Mouse (Mus musculus): Measurements from ENCODE around the gene Agbl2. TPM values are rescaled to one million over a fixed set of nuclear protein-coding genes. Genes with fewer than 3 reads are reported as not detected.

The Agbl2 gene
- polyA plus RNA-seq, 1 experiment from 2014 or later = 0.89 TPM

- no peaks in the 10 kb centered on the region for H3K4me1 ChIP-seq (ENCODE audit: control insufficient read depth, insufficient read depth, low read length)
- H3K4me3 ChIP-seq (ENCODE audit: low read depth, low read length) = no peak overlapping the region
- no peak overlapping the region for H3K4me2 ChIP-seq (ENCODE audit: low read length)
- H3K9ac ChIP-seq (ENCODE audit: low read length) = no peak overlapping the region
- WGBS = 94% methylated on average over 2 of the region's 2 CpGs
- H3K36me3 ChIP-seq (ENCODE audit: control insufficient read depth, insufficient read depth, low read length) = no peaks in the 10 kb centered on the region
- ATAC-seq (no peak), DNase-seq (ENCODE audit: low spot score) (no peak)
- H3K27me3 ChIP-seq (replicated peaks; ENCODE audit: control insufficient read depth, insufficient read depth, low read length) = no peaks in the 10 kb centered on the region
- no peaks in the 10 kb centered on the region for H3K9me3 ChIP-seq (replicated peaks; ENCODE audit: control insufficient read depth, low read length)
- no peak overlapping the region for H3K27ac ChIP-seq (ENCODE audit: low read depth, low read length)
Observed at GRCm38 (mm10) chr2:90788126-90788525, 5.6 kb downstream of the Agbl2 start.

- 83% methylated on average over 6 of the region's 6 CpGs for WGBS
- H3K4me1 ChIP-seq (ENCODE audit: control insufficient read depth, insufficient read depth, low read length) = no peaks in the 10 kb centered on the region
- no peak for ATAC-seq
Observed at GRCm38 (mm10) chr2:90808241-90809126, 26.0 kb downstream of the Agbl2 start.

GRCm38 (mm10) chr2:90810751-90811150 lies 28.2 kb downstream of the Agbl2 start:
- H3K27ac ChIP-seq (ENCODE audit: low read depth, low read length) = no peak overlapping the region
- ATAC-seq (no peak), DNase-seq (ENCODE audit: low spot score) (no peak)
- H3K4me1 ChIP-seq (ENCODE audit: control insufficient read depth, insufficient read depth, low read length) = no peaks in the 10 kb centered on the region
- H3K36me3 ChIP-seq (ENCODE audit: control insufficient read depth, insufficient read depth, low read length) = no peaks in the 10 kb centered on the region
- no peak overlapping the region for H3K4me3 ChIP-seq (ENCODE audit: low read depth, low read length)
- H3K9ac ChIP-seq (ENCODE audit: low read length) = no peak overlapping the region
- no peaks in the 10 kb centered on the region for H3K27me3 ChIP-seq (replicated peaks; ENCODE audit: control insufficient read depth, insufficient read depth, low read length)
- H3K9me3 ChIP-seq (replicated peaks; ENCODE audit: control insufficient read depth, low read length) = no peaks in the 10 kb centered on the region
- H3K4me2 ChIP-seq (ENCODE audit: low read length) = no peak overlapping the region
- WGBS = 89% methylated on average over 8 of the region's 8 CpGs

More at GRCm38 (mm10) chr2:90808241-90809126, 26.0 kb downstream of the Agbl2 start:
- H3K27ac ChIP-seq (ENCODE audit: low read depth, low read length) = no peak overlapping the region
- H3K4me3 ChIP-seq (ENCODE audit: low read depth, low read length) = no peak overlapping the region
- H3K27me3 ChIP-seq (replicated peaks; ENCODE audit: control insufficient read depth, insufficient read depth, low read length) = no peaks in the 10 kb centered on the region
- no peaks in the 10 kb centered on the region for H3K9me3 ChIP-seq (replicated peaks; ENCODE audit: control insufficient read depth, low read length)
- no peak for DNase-seq (ENCODE audit: low spot score)
- no peak overlapping the region for H3K9ac ChIP-seq (ENCODE audit: low read length)
- H3K36me3 ChIP-seq (ENCODE audit: control insufficient read depth, insufficient read depth, low read length) = no peaks in the 10 kb centered on the region
- no peak overlapping the region for H3K4me2 ChIP-seq (ENCODE audit: low read length)

GRCm38 (mm10) chr2:90815266-90815665 lies 32.7 kb downstream of the Agbl2 start:
- H3K4me3 ChIP-seq (ENCODE audit: low read depth, low read length) = no peak overlapping the region
- H3K9ac ChIP-seq (ENCODE audit: low read length) = no peak overlapping the region
- no peaks in the 10 kb centered on the region for H3K27me3 ChIP-seq (replicated peaks; ENCODE audit: control insufficient read depth, insufficient read depth, low read length)
- DNase-seq (ENCODE audit: low spot score) (no peak), ATAC-seq (no peak)
- H3K36me3 ChIP-seq (ENCODE audit: control insufficient read depth, insufficient read depth, low read length) = no peaks in the 10 kb centered on the region
- no peak overlapping the region for H3K27ac ChIP-seq (ENCODE audit: low read depth, low read length)
- no peak overlapping the region for H3K4me2 ChIP-seq (ENCODE audit: low read length)
- H3K9me3 ChIP-seq (replicated peaks; ENCODE audit: control insufficient read depth, low read length) = no peaks in the 10 kb centered on the region
- H3K4me1 ChIP-seq (ENCODE audit: control insufficient read depth, insufficient read depth, low read length) = no peaks in the 10 kb centered on the region
- WGBS = 86% methylated on average over 2 of the region's 2 CpGs

- WGBS = 80% methylated on average over 4 of the region's 4 CpGs
Observed at GRCm38 (mm10) chr2:90816144-90816543, 33.6 kb downstream of the Agbl2 start.

GRCm38 (mm10) chr2:90818710-90819109 lies 36.2 kb downstream of the Agbl2 start:
- no peaks in the 10 kb centered on the region for H3K36me3 ChIP-seq (ENCODE audit: control insufficient read depth, insufficient read depth, low read length)
- 91% methylated on average over 3 of the region's 3 CpGs for WGBS
- ATAC-seq (no peak), DNase-seq (ENCODE audit: low spot score) (no peak)
- H3K27ac ChIP-seq (ENCODE audit: low read depth, low read length) = no peak overlapping the region
- no peak overlapping the region for H3K4me3 ChIP-seq (ENCODE audit: low read depth, low read length)
- H3K4me1 ChIP-seq (ENCODE audit: control insufficient read depth, insufficient read depth, low read length) = no peaks in the 10 kb centered on the region
- no peaks in the 10 kb centered on the region for H3K27me3 ChIP-seq (replicated peaks; ENCODE audit: control insufficient read depth, insufficient read depth, low read length)
- no peaks in the 10 kb centered on the region for H3K9me3 ChIP-seq (replicated peaks; ENCODE audit: control insufficient read depth, low read length)
- no peak overlapping the region for H3K4me2 ChIP-seq (ENCODE audit: low read length)
- no peak overlapping the region for H3K9ac ChIP-seq (ENCODE audit: low read length)

More at GRCm38 (mm10) chr2:90816144-90816543, 33.6 kb downstream of the Agbl2 start:
- DNase-seq (ENCODE audit: low spot score) (no peak), ATAC-seq (no peak)
- Histone ChIP-seq H3K36me3 (ENCODE audit: control insufficient read depth, insufficient read depth, low read length) (no peaks in the 10 kb centered on the region), H3K9me3 (replicated peaks; ENCODE audit: control insufficient read depth, low read length) (no peaks in the 10 kb centered on the region), H3K4me2 (ENCODE audit: low read length) (no peak overlapping the region), H3K27ac (ENCODE audit: low read depth, low read length) (no peak overlapping the region), H3K9ac (ENCODE audit: low read length) (no peak overlapping the region), H3K4me1 (ENCODE audit: control insufficient read depth, insufficient read depth, low read length) (no peaks in the 10 kb centered on the region), H3K27me3 (replicated peaks; ENCODE audit: control insufficient read depth, insufficient read depth, low read length) (no peaks in the 10 kb centered on the region), H3K4me3 (ENCODE audit: low read depth, low read length) (no peak overlapping the region)

- no peak overlapping the region for H3K27ac ChIP-seq (ENCODE audit: low read depth, low read length)
- ATAC-seq (no peak), DNase-seq (ENCODE audit: low spot score) (no peak)
- H3K27me3 ChIP-seq (replicated peaks; ENCODE audit: control insufficient read depth, insufficient read depth, low read length) = no peaks in the 10 kb centered on the region
- no peak overlapping the region for H3K9ac ChIP-seq (ENCODE audit: low read length)
- no peaks in the 10 kb centered on the region for H3K4me1 ChIP-seq (ENCODE audit: control insufficient read depth, insufficient read depth, low read length)
- no peaks in the 10 kb centered on the region for H3K36me3 ChIP-seq (ENCODE audit: control insufficient read depth, insufficient read depth, low read length)
- 87% methylated on average over 3 of the region's 3 CpGs for WGBS
- H3K9me3 ChIP-seq (replicated peaks; ENCODE audit: control insufficient read depth, low read length) = no peaks in the 10 kb centered on the region
- no peak overlapping the region for H3K4me3 ChIP-seq (ENCODE audit: low read depth, low read length)
- no peak overlapping the region for H3K4me2 ChIP-seq (ENCODE audit: low read length)
Observed at GRCm38 (mm10) chr2:90820894-90821293, 38.4 kb downstream of the Agbl2 start.

- Histone ChIP-seq H3K4me1 (ENCODE audit: control insufficient read depth, insufficient read depth, low read length) (no peaks in the 10 kb centered on the region), H3K4me3 (ENCODE audit: low read depth, low read length) (no peak overlapping the region), H3K9ac (ENCODE audit: low read length) (no peak overlapping the region), H3K27me3 (replicated peaks; ENCODE audit: control insufficient read depth, insufficient read depth, low read length) (no peaks in the 10 kb centered on the region), H3K27ac (ENCODE audit: low read depth, low read length) (no peak overlapping the region), H3K9me3 (replicated peaks; ENCODE audit: control insufficient read depth, low read length) (no peaks in the 10 kb centered on the region), H3K4me2 (ENCODE audit: low read length) (no peak overlapping the region), H3K36me3 (ENCODE audit: control insufficient read depth, insufficient read depth, low read length) (no peaks in the 10 kb centered on the region)
- 91% methylated on average over 2 of the region's 2 CpGs for WGBS
- no peak for DNase-seq (ENCODE audit: low spot score)
- no peak for ATAC-seq
Observed at GRCm38 (mm10) chr2:90822978-90823377, 40.5 kb downstream of the Agbl2 start.

GRCm38 (mm10) chr2:90823781-90824180 lies 41.3 kb downstream of the Agbl2 start:
- DNase-seq (ENCODE audit: low spot score) (peak; percentile 53), ATAC-seq (peak; percentile 42)
- Histone ChIP-seq H3K9me3 (replicated peaks; ENCODE audit: control insufficient read depth, low read length) (no peaks in the 10 kb centered on the region), H3K4me2 (ENCODE audit: low read length) (no peak overlapping the region), H3K36me3 (ENCODE audit: control insufficient read depth, insufficient read depth, low read length) (no peaks in the 10 kb centered on the region), H3K27ac (ENCODE audit: low read depth, low read length) (no peak overlapping the region), H3K9ac (ENCODE audit: low read length) (no peak overlapping the region), H3K4me3 (ENCODE audit: low read depth, low read length) (no peak overlapping the region), H3K4me1 (ENCODE audit: control insufficient read depth, insufficient read depth, low read length) (no peaks in the 10 kb centered on the region), H3K27me3 (replicated peaks; ENCODE audit: control insufficient read depth, insufficient read depth, low read length) (no peaks in the 10 kb centered on the region)
- 75% methylated on average over 6 of the region's 6 CpGs for WGBS

All from forebrain, embryonic 14.5 days (tissue).